Mouse (Mus musculus) ES-Bruce4 (cell line): ENCODE results near the gene Dpp9. TPM values are rescaled to one million over a fixed set of nuclear protein-coding genes. Genes with fewer than 3 reads are reported as not detected.

ENCODE experiments used
- H3K27ac ChIP-seq: 2 replicates; pipeline ENCODE4 v1.5.1; 2012; ENCODE audit warnings: low read length, inconsistent platforms; ENCODE audit not compliant: insufficient read depth
- H3K27me3 ChIP-seq: 2 replicates; pipeline ENCODE4 v1.6.1; 2012; ENCODE audit warnings: mild to moderate bottlenecking, low read length, inconsistent platforms; ENCODE audit not compliant: control insufficient read depth, poor library complexity, insufficient read depth, severe bottlenecking
- H3K36me3 ChIP-seq: 2 replicates; pipeline ENCODE4 v1.6.1; 2012; ENCODE audit warnings: inconsistent platforms, mild to moderate bottlenecking, low read length, moderate library complexity; ENCODE audit not compliant: control insufficient read depth, poor library complexity, insufficient read depth, severe bottlenecking
- H3K4me1 ChIP-seq: one replicate; pipeline ENCODE4 v1.8.1; 2011; ENCODE audit warnings: low read length; ENCODE audit not compliant: control insufficient read depth, insufficient read depth
- H3K4me3 ChIP-seq: 2 replicates; pipeline ENCODE4 v1.5.1; 2011; ENCODE audit warnings: low read depth, mild to moderate bottlenecking, low read length
- H3K9ac ChIP-seq: 2 replicates; pipeline ENCODE4 v1.6.1; 2012; ENCODE audit warnings: low read depth, mild to moderate bottlenecking, inconsistent platforms; ENCODE audit not compliant: poor library complexity, severe bottlenecking
- H3K9me3 ChIP-seq: replicated peaks from 2 replicates; pipeline ENCODE4 v1.6.1; 2012; ENCODE audit warnings: mild to moderate bottlenecking, low read length, inconsistent platforms; ENCODE audit not compliant: control insufficient read depth, poor library complexity, insufficient read depth, severe bottlenecking
- CTCF ChIP-seq: IDR thresholded peaks from one replicate; pipeline ENCODE4 v1.8.1; 2011; ENCODE audit warnings: low read depth, low read length
- EP300 ChIP-seq: IDR thresholded peaks from 2 replicates; pipeline ENCODE4 v1.6.1; 2011; ENCODE audit warnings: low read depth, low read length; ENCODE audit not compliant: insufficient read depth
- POLR2A ChIP-seq: IDR thresholded peaks from one replicate; pipeline ENCODE4 v1.8.1; 2011; ENCODE audit warnings: low read length; ENCODE audit not compliant: insufficient read depth
- polyA plus RNA-seq: library from polyadenylated mRNA; stranded (reverse); fragments of >200 nt; gene quantifications from 2 replicates; pipeline ENCODE4 v1.2.4, GENCODE M21; 2011; ENCODE audit warnings: low read depth; ENCODE audit not compliant: missing spikeins, insufficient read depth, insufficient read length

Gene Dpp9
- polyA plus RNA-seq, 1 experiment: 20.9 TPM

DNA sequence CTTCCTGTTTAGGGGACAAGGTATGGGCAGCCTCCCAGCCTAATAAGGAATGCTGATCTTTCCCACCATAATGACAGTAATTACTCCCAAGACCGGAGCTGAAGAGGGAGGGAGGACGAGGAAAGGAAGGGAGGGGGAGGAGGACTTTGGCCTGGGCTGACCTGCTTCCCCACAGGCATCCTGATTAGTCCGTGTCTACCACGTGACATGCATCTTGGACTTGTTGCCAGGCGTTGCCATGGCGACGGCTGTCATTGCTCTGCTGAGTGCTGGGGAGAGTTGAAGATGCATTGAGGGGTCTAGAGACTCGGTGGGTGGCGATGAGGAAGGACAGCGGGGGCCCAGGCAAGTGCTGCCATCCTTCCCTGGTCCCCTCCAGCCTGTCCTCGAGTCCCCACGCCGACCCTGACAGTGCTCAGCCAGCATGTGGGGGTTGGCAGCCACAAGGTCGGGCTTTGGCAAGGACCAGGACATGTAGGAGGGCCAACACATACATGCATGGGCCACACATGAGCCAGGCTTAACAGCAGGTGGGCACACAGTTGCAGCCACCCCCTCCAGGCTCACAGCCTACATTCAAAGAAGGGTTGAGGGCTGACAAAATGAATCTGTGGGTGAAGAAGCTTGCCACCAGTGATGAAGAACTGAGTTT lies 15.2 kb upstream of the Dpp9 start:
- H3K4me1 ChIP-seq: no peaks in the 10 kb centered on the region
- TF ChIP-seq CTCF (no peak), EP300 (no peak), POLR2A (no peak)
- H3K27ac ChIP-seq: no peak overlapping the region
- H3K9me3 ChIP-seq: no peaks in the 10 kb centered on the region
- no peak overlapping the region for H3K9ac ChIP-seq
- H3K36me3 ChIP-seq: no peaks in the 10 kb centered on the region
- no peak overlapping the region for H3K4me3 ChIP-seq
- H3K27me3 ChIP-seq: no peaks in the 10 kb centered on the region

DNA sequence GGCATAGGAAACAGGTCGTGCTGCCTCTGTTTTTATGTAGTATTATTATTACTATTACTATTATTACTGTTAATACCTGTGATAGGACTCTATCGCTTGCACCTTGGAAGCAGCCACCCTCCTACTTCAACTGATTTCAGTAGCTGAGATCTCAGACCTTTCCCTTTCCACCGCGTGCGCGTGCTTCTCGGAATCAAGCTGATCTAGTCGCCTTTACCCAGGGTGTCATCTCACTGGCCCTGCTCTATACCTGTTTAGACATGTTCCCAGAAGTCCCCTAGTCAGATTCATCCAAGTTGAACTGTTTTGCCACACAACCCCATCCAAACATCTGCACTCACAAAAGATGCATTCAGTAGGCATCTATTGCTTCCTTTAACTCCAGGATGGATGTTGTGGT lies 14.7 kb upstream of the Dpp9 start:
- H3K27me3 ChIP-seq: no peaks in the 10 kb centered on the region
- no peak overlapping the region for H3K27ac ChIP-seq
- H3K4me1 ChIP-seq: no peaks in the 10 kb centered on the region
- no peak overlapping the region for H3K9ac ChIP-seq
- no peak overlapping the region for H3K4me3 ChIP-seq
- TF ChIP-seq POLR2A (no peak), CTCF (no peak), EP300 (no peak)
- no peaks in the 10 kb centered on the region for H3K9me3 ChIP-seq
- no peaks in the 10 kb centered on the region for H3K36me3 ChIP-seq

GRCm38 (mm10) chr17:56229943-56230342 lies 11.2 kb upstream of the Dpp9 start:
- Histone ChIP-seq H3K9me3 (no peaks in the 10 kb centered on the region), H3K27me3 (no peaks in the 10 kb centered on the region), H3K36me3 (no peaks in the 10 kb centered on the region), H3K27ac (no peak overlapping the region), H3K4me1 (no peaks in the 10 kb centered on the region), H3K9ac (no peak overlapping the region), H3K4me3 (no peak overlapping the region)
- TF ChIP-seq POLR2A: no peak
- no peak for TF ChIP-seq EP300

- no peaks in the 10 kb centered on the region for H3K9me3 ChIP-seq
- H3K27ac ChIP-seq: no peak overlapping the region
- H3K36me3 ChIP-seq: no peaks in the 10 kb centered on the region
- peaks cover 5% of the 10 kb centered on the region for H3K4me1 ChIP-seq
- no peak overlapping the region for H3K4me3 ChIP-seq
- TF ChIP-seq CTCF (no peak), EP300 (no peak), POLR2A (no peak)
- H3K9ac ChIP-seq: no peak overlapping the region
- H3K27me3 ChIP-seq: no peaks in the 10 kb centered on the region
Measured at GRCm38 (mm10) chr17:56226566-56226965, 7.9 kb upstream of the Dpp9 start.

- peak overlapping the region; percentile 20; the same call in 1 of the 2 replicates for H3K27ac ChIP-seq
Measured at GRCm38 (mm10) chr17:56224916-56225315, 6.2 kb upstream of the Dpp9 start.

DNA sequence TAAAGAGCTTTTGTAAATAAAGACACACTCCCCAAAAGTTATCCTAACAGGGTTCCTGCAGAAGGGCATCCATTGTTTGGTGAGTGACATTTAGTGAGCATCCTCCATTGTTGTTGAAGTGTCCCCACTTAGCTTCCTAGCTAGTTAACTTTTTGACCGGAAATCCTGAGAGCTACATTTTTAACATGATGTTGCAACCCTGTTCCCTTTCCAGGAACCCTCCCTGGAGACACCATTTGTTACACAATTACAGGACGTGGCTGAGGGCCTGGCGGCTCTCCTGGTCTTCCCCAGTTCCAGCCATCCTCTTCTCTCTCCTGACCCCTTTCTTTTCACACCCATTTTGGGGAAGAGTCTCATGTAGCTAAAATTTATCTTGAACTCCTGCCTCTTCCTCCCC lies 1.1 kb upstream of the Dpp9 start:
- Histone ChIP-seq H3K9ac (no peak overlapping the region), H3K27ac (no peak overlapping the region), H3K4me3 (0 out of 2 replicates have a peak overlapping the region, but pooled peaks have one; percentile 96), H3K27me3 (no peaks in the 10 kb centered on the region), H3K36me3 (no peaks in the 10 kb centered on the region), H3K4me1 (peaks cover 5% of the 10 kb centered on the region), H3K9me3 (no peaks in the 10 kb centered on the region)
- TF ChIP-seq POLR2A: no peak

More at GRCm38 (mm10) chr17:56224916-56225315, 6.2 kb upstream of the Dpp9 start:
- TF ChIP-seq POLR2A: peak; percentile 60
- TF ChIP-seq CTCF: no peak
- Histone ChIP-seq H3K36me3 (no peaks in the 10 kb centered on the region), H3K4me3 (peak overlapping the region; percentile 42; the same call in 1 of the 2 replicates), H3K4me1 (peaks cover 5% of the 10 kb centered on the region), H3K9me3 (no peaks in the 10 kb centered on the region), H3K27me3 (no peaks in the 10 kb centered on the region), H3K9ac (peak overlapping the region; percentile 14; the same call in 1 of the 2 replicates)
